Mouse (Mus musculus) adrenal gland, adult 8-10 months (tissue): ENCODE data around the gene Hoxb9. TPM values are rescaled to one million over a fixed set of nuclear protein-coding genes. Genes with fewer than 3 reads are reported as not detected.

Experiments used
- DNase-seq: peaks from one replicate; pipeline ENCODE4 v3.0.0; 2022
- total RNA-seq, 4 experiments: library from RNA; stranded (reverse); gene quantifications; 2 replicates each; pipeline ENCODE4 v1.2.4; 2022

Gene Hoxb9
- total RNA-seq, 4 experiments from 2014 or later: 157 to 250 (median 226) TPM

GRCm38 (mm10) chr11:96284774-96285734 is 13.8 kb downstream of the Hoxb9 start:
- DNase-seq: peak; percentile 80

- DNase-seq: peak; percentile 84
Measured at GRCm38 (mm10) chr11:96285771-96286738, 14.8 kb downstream of the Hoxb9 start, which contains the start of gene Hoxb7. Gene Hoxb7 (plus strand): TSS chr11:96286623.

GRCm38 (mm10) chr11:96286739-96287385 is 15.6 kb downstream of the Hoxb9 start:
- DNase-seq: no peak

- no peak for DNase-seq
Measured at GRCm38 (mm10) chr11:96287411-96287810, 16.2 kb downstream of the Hoxb9 start.

- no peak for DNase-seq
Measured at GRCm38 (mm10) chr11:96288455-96289221, 17.4 kb downstream of the Hoxb9 start.

GRCm38 (mm10) chr11:96289293-96289692 is 18.0 kb downstream of the Hoxb9 start:
- no peak for DNase-seq

- DNase-seq: no peak
Measured at GRCm38 (mm10) chr11:96289837-96290236, 18.6 kb downstream of the Hoxb9 start.

GRCm38 (mm10) chr11:96290705-96291355 is 19.6 kb downstream of the Hoxb9 start:
- no peak for DNase-seq

DNA sequence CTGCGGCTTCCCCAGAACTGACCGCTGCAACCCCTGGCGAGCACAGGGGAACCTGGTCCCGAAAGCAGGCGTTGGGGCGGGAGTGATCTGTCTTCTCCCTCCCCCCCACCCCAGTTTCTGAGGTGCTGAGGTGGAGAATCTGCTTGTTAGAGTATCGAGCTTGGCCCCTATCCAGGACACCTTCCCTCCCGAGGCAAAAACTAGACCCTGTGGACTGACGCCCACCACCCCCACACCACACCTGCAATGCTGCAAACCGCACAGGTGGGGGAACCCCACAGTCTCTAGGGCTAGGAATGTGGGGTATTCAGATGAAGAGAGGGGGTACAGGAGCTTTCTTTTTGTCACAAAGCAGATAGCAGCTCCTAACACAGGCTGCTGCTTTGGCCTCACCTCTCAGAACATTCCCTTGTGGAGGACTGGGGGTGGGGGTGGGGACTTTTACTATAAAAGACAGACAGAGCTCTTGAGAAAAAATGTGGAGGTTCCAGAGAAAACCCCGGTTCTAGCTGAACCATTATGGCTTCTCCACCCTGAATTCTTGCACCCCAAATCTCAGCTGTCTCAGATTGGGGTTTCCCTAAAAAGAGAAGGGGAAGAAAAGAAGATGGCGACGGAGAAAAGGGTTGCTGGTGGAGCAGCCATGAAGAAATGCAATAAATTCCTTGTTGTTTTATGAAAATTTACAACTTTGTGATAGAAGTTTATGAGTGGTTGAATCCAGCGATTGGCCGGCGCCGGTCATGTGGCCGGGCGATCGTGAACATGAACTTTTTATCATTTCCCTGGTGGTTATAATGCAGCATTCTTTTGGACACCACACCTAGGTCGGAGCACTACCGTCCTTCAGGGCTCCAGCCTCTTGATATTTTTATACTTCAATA is 20.7 kb downstream of the Hoxb9 start, which contains the start of gene Hoxb6:
Hoxb6 (plus strand) TSS at position 796 of the 884 bp plus-strand sequence.
- peak; percentile 85 for DNase-seq

DNA sequence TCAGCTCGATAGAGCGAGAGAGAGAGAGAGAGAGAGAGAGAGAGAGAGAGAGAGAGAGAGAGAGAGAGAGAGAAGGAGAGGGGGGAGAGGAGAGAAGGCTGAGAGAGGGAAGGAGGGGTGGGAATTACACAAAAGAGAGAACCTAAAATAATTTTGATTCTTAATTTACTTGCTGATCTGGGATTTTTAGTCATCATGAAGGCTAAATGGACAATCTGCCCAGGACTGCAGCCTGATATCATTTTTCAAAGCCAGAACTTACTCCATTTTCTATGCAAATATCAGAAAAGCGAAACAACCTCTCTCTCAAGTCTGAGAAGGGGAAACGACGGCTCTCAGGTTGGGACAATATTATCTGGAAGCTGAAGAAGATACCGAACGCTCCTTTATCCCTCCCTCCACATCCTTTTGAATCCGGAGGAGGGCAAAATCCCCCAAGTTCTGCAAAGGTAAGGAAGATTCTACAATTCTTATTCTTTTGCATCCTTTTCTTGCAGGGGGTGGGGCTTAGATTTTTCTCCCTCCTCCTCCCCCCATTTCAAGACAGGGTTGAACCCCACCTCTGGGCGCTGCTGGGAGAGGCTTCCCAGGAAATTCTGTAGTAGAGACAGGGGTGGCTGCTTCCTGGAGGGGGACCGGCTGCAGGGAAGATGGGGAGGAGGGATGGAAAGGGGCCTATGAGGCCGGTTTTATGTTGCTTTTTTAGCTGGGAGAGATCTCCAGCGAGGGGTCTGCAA is 21.5 kb downstream of the Hoxb9 start:
- DNase-seq: no peak

DNA sequence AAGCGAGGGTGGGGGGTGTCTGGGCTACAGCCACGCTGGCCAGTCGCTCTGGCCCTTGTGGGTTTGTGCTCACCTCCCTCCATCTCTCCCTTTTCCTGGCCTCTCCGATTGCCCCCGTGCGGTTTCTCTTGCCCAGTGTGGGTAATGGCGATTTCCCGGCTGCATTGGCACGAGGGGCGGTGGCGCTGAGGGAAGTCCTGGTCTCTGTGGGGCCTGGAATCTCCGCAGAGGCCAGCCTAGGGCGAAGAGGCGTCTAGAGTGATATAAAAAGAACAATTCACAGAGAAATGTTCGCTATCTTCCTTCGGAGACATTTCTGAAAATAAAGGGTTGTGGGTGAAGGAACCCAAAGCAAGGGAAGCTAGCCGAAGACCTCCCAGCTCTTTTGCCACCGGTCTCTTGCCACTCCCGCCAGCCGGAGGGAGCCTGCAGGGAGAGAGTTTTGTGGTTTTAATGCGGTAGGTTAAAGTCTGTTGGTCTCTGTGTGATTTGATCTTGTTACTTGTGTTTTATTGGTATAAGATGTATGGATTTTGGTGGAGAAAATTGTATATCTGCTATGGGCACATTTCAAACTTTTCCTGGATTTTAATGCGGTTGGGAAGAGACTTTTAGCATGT is 22.2 kb downstream of the Hoxb9 start:
- DNase-seq: no peak

- peak; percentile 87 for DNase-seq
Measured at GRCm38 (mm10) chr11:96294245-96295091, 23.2 kb downstream of the Hoxb9 start.

GRCm38 (mm10) chr11:96295092-96295835 is 24.0 kb downstream of the Hoxb9 start:
- DNase-seq: no peak

GRCm38 (mm10) chr11:96296997-96297396 is 25.7 kb downstream of the Hoxb9 start:
- no peak for DNase-seq

GRCm38 (mm10) chr11:96297428-96297827 is 26.2 kb downstream of the Hoxb9 start:
- no peak for DNase-seq

- no peak for DNase-seq
Measured at GRCm38 (mm10) chr11:96297968-96298635, 26.8 kb downstream of the Hoxb9 start.
